Mouse (Mus musculus): ENCODE results near the gene Gm38394. TPM values are rescaled to one million over a fixed set of nuclear protein-coding genes. Genes with fewer than 3 reads are reported as not detected.

The Gm38394 gene
- polyA plus RNA-seq, 1 experiment from 2014 or later, result 2.7 TPM

- Histone ChIP-seq H3K4me1 (peaks cover 44% of the 10 kb centered on the region), H3K36me3 (peaks cover 9% of the 10 kb centered on the region), H3K9me3 (replicated peaks) (no peaks in the 10 kb centered on the region), H3K27me3 (replicated peaks) (no peaks in the 10 kb centered on the region), H3K9ac (replicated peaks) (peak within 1 kb of the TSS; percentile 77), H3K4me2 (peak within 1 kb of the TSS; percentile 86), H3K4me3 (replicated peaks) (peak within 1 kb of the TSS; percentile 67), H3K27ac (replicated peaks) (peak within 1 kb of the TSS; percentile 94)
- peak; percentile 87 for ATAC-seq (ENCODE audit: low FRiP score)
- WGBS, result 2% methylated on average over 41 of the region's 41 CpGs
These were observed 484 bp downstream of the Gm38394 start, which contains the start of gene Zbed6 for GRCm38 (mm10) chr1:133660466-133661202. TSS of gene Zbed6 (minus strand) at chr1:133660885.

GRCm38 (mm10) chr1:133658878-133659277 lies 2.2 kb downstream of the Gm38394 start:
- H3K36me3 ChIP-seq, result peaks cover 9% of the 10 kb centered on the region
- H3K4me2 ChIP-seq, result peak overlapping the region; percentile 86
- no peak overlapping the region for H3K27ac ChIP-seq (replicated peaks)
- H3K9ac ChIP-seq (replicated peaks), result no peak overlapping the region
- 81% methylated on average over 3 of the region's 3 CpGs for WGBS
- no peak for ATAC-seq (ENCODE audit: low FRiP score)
- no peak overlapping the region for H3K4me3 ChIP-seq (replicated peaks)
- no peaks in the 10 kb centered on the region for H3K27me3 ChIP-seq (replicated peaks)
- peaks cover 48% of the 10 kb centered on the region for H3K4me1 ChIP-seq
- H3K9me3 ChIP-seq (replicated peaks), result no peaks in the 10 kb centered on the region

DNA sequence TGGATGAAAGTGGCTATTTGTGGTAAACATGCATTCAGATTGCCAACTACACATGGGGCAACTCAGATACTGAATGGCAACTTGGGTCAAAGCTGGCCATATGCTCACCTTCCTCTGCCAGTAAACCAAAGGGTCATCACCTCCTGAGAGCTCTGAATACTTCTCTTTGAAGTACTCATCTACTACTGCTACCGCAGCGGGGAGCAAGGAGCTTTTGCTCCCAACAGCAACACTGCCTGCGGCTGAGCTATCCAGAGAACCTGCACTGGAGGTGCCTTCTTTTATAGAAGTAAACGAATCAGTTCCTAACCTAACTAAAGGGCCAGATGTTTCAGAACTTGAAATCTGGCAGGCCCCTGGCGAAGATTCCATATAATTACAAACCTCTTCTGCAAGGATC lies 4.3 kb downstream of the Gm38394 start:
- peak overlapping the region; percentile 15; the same call in 1 of the 2 replicates for H3K4me2 ChIP-seq

DNA sequence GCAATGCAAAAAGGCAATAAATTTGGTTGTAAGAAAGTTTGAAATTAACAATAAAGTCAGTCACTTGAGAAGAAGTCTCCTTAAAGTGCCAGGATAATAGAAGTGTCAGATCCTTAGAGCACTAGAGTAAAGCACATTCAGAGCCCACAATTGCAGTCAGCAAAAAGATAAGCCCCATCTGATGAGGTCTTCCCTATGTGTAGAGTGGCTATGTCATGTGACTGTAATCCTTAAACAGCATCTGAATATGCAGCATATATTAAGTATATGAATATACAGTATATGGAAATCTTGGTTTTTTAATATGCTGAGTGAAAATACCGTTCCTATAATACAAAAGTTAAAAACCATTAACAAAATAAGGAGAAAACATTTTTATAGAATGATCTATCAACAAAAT lies 8.1 kb downstream of the Gm38394 start:
- H3K9ac ChIP-seq (replicated peaks), result no peak overlapping the region
- H3K4me3 ChIP-seq (replicated peaks), result no peak overlapping the region
- peaks cover 26% of the 10 kb centered on the region for H3K4me1 ChIP-seq
- H3K9me3 ChIP-seq (replicated peaks), result no peaks in the 10 kb centered on the region
- 96% methylated on average over 1 of the region's 1 CpGs for WGBS
- no peak overlapping the region for H3K27ac ChIP-seq (replicated peaks)
- ATAC-seq (ENCODE audit: low FRiP score), result no peak
- no peak overlapping the region for H3K4me2 ChIP-seq
- no peaks in the 10 kb centered on the region for H3K27me3 ChIP-seq (replicated peaks)
- peaks cover 5% of the 10 kb centered on the region; the same call in 1 of the 2 replicates for H3K36me3 ChIP-seq

More for the DNA sequence above, 4.3 kb downstream of the Gm38394 start:
- H3K27ac ChIP-seq (replicated peaks), result no peak overlapping the region
- peaks cover 9% of the 10 kb centered on the region for H3K36me3 ChIP-seq
- WGBS, result 47% methylated on average over 5 of the region's 5 CpGs
- no peak overlapping the region for H3K4me3 ChIP-seq (replicated peaks)
- H3K4me1 ChIP-seq, result peaks cover 50% of the 10 kb centered on the region
- no peak for ATAC-seq (ENCODE audit: low FRiP score)
- H3K27me3 ChIP-seq (replicated peaks), result no peaks in the 10 kb centered on the region
- H3K9ac ChIP-seq (replicated peaks), result no peak overlapping the region
- no peaks in the 10 kb centered on the region for H3K9me3 ChIP-seq (replicated peaks)

GRCm38 (mm10) chr1:133650288-133651055 lies 10.6 kb downstream of the Gm38394 start:
- no peak overlapping the region for H3K4me2 ChIP-seq
- peaks cover 12% of the 10 kb centered on the region for H3K36me3 ChIP-seq
- no peaks in the 10 kb centered on the region for H3K27me3 ChIP-seq (replicated peaks)
- peaks cover 6% of the 10 kb centered on the region; the same call in 1 of the 2 replicates for H3K4me1 ChIP-seq
- ATAC-seq (ENCODE audit: low FRiP score), result no peak
- H3K9ac ChIP-seq (replicated peaks), result no peak overlapping the region
- H3K4me3 ChIP-seq (replicated peaks), result no peak overlapping the region
- H3K27ac ChIP-seq (replicated peaks), result no peak overlapping the region
- no peaks in the 10 kb centered on the region for H3K9me3 ChIP-seq (replicated peaks)
- WGBS, result 97% methylated on average over 7 of the region's 7 CpGs

DNA sequence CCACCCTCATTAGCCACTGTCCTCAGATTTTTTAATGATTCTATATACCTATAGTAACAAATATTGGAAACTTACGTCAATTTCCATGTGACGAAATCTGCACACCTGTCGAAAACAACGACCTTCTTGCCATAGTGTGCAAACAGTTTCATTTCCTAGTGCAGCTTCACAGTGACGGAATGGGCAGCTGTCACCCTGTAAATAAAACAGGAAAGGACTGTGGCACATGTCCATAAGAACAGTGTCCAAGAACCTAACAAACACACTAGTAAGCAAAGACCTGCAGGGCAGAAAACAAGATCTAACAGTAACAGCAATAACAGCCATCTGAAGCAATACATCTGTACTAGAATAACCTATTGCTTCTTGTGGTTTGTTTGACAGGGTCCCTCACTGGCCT lies 15.5 kb downstream of the Gm38394 start:
- H3K36me3 ChIP-seq, result peaks cover 52% of the 10 kb centered on the region

GRCm38 (mm10) chr1:133641163-133641562 lies 20.0 kb downstream of the Gm38394 start:
- Histone ChIP-seq H3K36me3 (peaks cover 88% of the 10 kb centered on the region), H3K4me1 (no peaks in the 10 kb centered on the region), H3K27ac (replicated peaks) (no peak overlapping the region), H3K9me3 (replicated peaks) (no peaks in the 10 kb centered on the region), H3K9ac (replicated peaks) (no peak overlapping the region), H3K4me2 (no peak overlapping the region), H3K27me3 (replicated peaks) (no peaks in the 10 kb centered on the region), H3K4me3 (replicated peaks) (no peak overlapping the region)
- 93% methylated on average over 2 of the region's 2 CpGs for WGBS
- no peak for ATAC-seq (ENCODE audit: low FRiP score)

More for the DNA sequence above, 15.5 kb downstream of the Gm38394 start:
- Histone ChIP-seq H3K9ac (replicated peaks) (no peak overlapping the region), H3K27ac (replicated peaks) (no peak overlapping the region), H3K4me2 (no peak overlapping the region), H3K4me3 (replicated peaks) (no peak overlapping the region), H3K9me3 (replicated peaks) (no peaks in the 10 kb centered on the region), H3K4me1 (no peaks in the 10 kb centered on the region), H3K27me3 (replicated peaks) (no peaks in the 10 kb centered on the region)
- no peak for ATAC-seq (ENCODE audit: low FRiP score)
- 95% methylated on average over 5 of the region's 5 CpGs for WGBS

GRCm38 (mm10) chr1:133638517-133638916 lies 22.6 kb downstream of the Gm38394 start:
- ATAC-seq (ENCODE audit: low FRiP score), result no peak
- 90% methylated on average over 6 of the region's 6 CpGs for WGBS
- no peak overlapping the region for H3K4me3 ChIP-seq (replicated peaks)
- no peaks in the 10 kb centered on the region for H3K4me1 ChIP-seq
- H3K4me2 ChIP-seq, result no peak overlapping the region
- no peaks in the 10 kb centered on the region for H3K9me3 ChIP-seq (replicated peaks)
- no peaks in the 10 kb centered on the region for H3K27me3 ChIP-seq (replicated peaks)
- H3K36me3 ChIP-seq, result peaks cover 89% of the 10 kb centered on the region
- H3K9ac ChIP-seq (replicated peaks), result no peak overlapping the region
- no peak overlapping the region for H3K27ac ChIP-seq (replicated peaks)

- Histone ChIP-seq H3K9ac (replicated peaks) (no peak overlapping the region), H3K27me3 (replicated peaks) (no peaks in the 10 kb centered on the region), H3K36me3 (peaks cover 72% of the 10 kb centered on the region), H3K4me2 (no peak overlapping the region), H3K4me3 (replicated peaks) (no peak overlapping the region), H3K27ac (replicated peaks) (no peak overlapping the region), H3K9me3 (replicated peaks) (no peaks in the 10 kb centered on the region), H3K4me1 (no peaks in the 10 kb centered on the region)
- no peak for ATAC-seq (ENCODE audit: low FRiP score)
- WGBS, result 91% methylated on average over 2 of the region's 2 CpGs
These were observed 28.9 kb downstream of the Gm38394 start for GRCm38 (mm10) chr1:133632168-133632567.

GRCm38 (mm10) chr1:133625052-133625451 lies 36.1 kb downstream of the Gm38394 start:
- WGBS, result 70% methylated on average over 2 of the region's 2 CpGs
- no peak for ATAC-seq (ENCODE audit: low FRiP score)
- Histone ChIP-seq H3K36me3 (peaks cover 68% of the 10 kb centered on the region), H3K27ac (replicated peaks) (no peak overlapping the region), H3K4me3 (replicated peaks) (no peak overlapping the region), H3K9ac (replicated peaks) (no peak overlapping the region), H3K4me2 (no peak overlapping the region), H3K9me3 (replicated peaks) (no peaks in the 10 kb centered on the region), H3K4me1 (no peaks in the 10 kb centered on the region), H3K27me3 (replicated peaks) (no peaks in the 10 kb centered on the region)

DNA sequence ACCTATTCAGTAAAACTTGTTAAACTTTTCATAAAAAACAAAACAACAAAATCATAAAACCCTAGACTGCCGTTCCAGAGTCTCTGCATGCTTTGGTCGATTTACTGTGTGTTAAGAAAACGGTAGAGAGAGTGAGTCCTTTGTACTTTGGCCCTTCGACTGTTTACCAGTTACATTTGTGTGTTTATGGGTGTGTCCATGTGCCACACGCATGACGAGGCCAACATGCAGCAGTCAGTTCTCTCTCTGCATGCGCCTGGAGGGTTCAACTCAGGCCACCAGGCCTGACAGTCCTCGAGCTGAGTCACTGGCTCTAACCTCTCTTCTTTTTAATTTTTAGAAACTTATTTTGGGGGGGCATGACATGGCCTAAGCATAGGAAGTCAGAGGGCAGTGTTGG lies 42.8 kb downstream of the Gm38394 start:
- 87% methylated on average over 8 of the region's 8 CpGs for WGBS
- no peak overlapping the region for H3K4me3 ChIP-seq (replicated peaks)
- H3K36me3 ChIP-seq, result peaks cover 63% of the 10 kb centered on the region
- H3K9me3 ChIP-seq (replicated peaks), result no peaks in the 10 kb centered on the region
- H3K9ac ChIP-seq (replicated peaks), result no peak overlapping the region
- no peak for ATAC-seq (ENCODE audit: low FRiP score)
- no peaks in the 10 kb centered on the region for H3K4me1 ChIP-seq
- H3K27me3 ChIP-seq (replicated peaks), result no peaks in the 10 kb centered on the region
- no peak overlapping the region for H3K27ac ChIP-seq (replicated peaks)
- H3K4me2 ChIP-seq, result no peak overlapping the region

GRCm38 (mm10) chr1:133617908-133618307 lies 43.2 kb downstream of the Gm38394 start:
- Histone ChIP-seq H3K27me3 (replicated peaks) (no peaks in the 10 kb centered on the region), H3K36me3 (peaks cover 59% of the 10 kb centered on the region), H3K27ac (replicated peaks) (no peak overlapping the region)

More at GRCm38 (mm10) chr1:133617908-133618307, 43.2 kb downstream of the Gm38394 start:
- 80% methylated on average over 2 of the region's 2 CpGs for WGBS
- Histone ChIP-seq H3K4me1 (no peaks in the 10 kb centered on the region), H3K9ac (replicated peaks) (no peak overlapping the region), H3K9me3 (replicated peaks) (no peaks in the 10 kb centered on the region), H3K4me3 (replicated peaks) (no peak overlapping the region), H3K4me2 (no peak overlapping the region)
- no peak for ATAC-seq (ENCODE audit: low FRiP score)

Data from neural tube, embryonic 15.5 days (tissue).